Mouse (Mus musculus) right cerebral cortex, postnatal 14 days (tissue): Measurements from ENCODE around the gene Rabgef1.

Source experiments
- DNase-seq: peaks from one replicate; pipeline ENCODE4 v3.0.0; 2022

Gene Rabgef1

DNA sequence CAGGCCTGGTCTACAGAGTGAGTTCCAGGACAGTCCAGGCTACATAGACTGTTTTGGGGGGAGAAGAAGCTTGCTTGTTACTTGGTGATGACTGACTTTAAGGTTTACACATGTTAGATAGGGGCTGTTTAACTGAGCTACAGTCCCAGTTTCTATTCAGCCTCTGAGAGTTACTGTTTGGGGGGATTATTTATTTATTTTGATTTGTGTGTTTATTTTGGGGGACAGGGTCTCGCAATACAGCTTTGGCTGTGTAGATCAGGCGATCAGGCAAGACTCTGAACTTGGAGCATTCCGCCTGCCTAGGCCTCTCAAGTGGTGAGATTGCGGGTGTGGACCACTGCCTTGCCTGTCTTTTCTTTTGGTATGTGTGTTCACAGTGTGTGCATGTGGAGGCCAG, 1.4 kb downstream of the Rabgef1 start:
- DNase-seq = no peak

- DNase-seq = no peak
These were observed 6.3 kb downstream of the Rabgef1 start for GRCm38 (mm10) chr5:130177871-130178270.

DNA sequence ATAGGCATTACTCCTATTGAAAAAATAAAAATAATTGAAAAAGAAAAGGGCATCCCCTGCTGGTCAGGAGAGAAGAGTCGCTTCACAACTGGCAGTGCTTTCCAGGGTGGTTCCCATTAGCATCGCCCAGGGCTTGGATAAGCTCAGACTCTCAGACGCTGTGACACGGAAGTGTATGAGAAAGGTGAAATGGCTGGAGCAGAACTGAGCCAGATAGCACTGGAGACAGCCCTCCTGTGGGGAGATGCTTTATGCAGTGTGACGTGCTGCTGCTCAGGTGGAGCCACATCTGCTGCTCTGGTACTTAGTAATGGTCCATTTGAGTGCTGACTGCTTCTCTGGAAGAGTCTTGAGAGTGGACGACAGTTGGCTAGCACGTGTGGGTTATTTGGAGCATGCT, 8.8 kb downstream of the Rabgef1 start:
- DNase-seq = no peak

GRCm38 (mm10) chr5:130181740-130182540, 10.3 kb downstream of the Rabgef1 start:
- DNase-seq = no peak

DNA sequence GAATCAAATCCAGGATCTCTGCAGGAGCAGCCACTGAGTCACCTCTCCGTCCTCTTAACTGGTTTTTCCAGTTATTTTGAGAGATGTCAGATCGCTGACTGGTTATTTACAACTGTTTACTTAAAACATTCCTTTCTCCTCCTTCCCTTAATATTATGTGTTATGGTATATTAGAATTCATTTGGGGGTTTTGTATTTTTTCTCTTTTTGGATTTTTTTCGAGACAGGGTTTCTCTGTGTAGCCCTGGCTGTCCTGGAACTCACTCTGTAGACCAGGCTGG, 10.9 kb downstream of the Rabgef1 start:
- no peak for DNase-seq

- DNase-seq = no peak
These were observed 12.7 kb downstream of the Rabgef1 start for GRCm38 (mm10) chr5:130184193-130184856.

DNA sequence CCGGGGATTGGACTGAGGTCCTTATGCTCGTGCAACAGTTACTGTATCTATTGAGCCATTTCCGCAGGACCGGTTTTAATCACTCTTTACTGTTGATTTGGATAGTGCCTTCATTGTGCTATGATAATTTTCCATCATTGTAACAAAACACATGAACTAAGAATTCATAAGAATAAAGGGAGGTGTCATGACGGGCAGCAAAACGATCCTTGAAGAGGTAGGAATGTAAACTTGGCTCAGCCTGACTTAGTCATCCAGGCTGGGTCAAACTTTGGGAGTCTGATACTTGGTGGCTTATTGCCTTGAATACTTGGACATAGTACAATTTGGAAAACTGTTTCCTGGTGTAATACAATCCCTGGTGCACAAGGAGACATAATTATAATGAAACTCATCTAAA, 13.7 kb downstream of the Rabgef1 start:
- DNase-seq = no peak

DNA sequence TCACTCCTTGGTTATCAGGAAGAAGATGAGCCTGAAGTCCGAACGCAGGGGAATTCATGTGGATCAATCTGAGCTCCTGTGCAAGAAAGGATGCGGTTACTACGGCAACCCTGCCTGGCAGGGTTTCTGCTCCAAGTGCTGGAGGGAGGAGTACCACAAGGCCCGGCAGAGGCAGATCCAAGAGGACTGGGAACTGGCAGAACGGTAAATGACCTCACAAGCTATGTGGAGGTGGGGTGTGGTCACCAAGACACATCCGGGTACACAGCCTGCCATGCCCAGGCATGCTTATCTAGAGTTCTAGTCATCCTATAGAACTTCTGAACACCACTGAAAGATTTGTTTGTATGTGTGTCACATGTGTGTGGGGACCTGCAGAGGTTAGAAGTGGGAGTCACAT, 15.8 kb downstream of the Rabgef1 start:
- peak; percentile 18 for DNase-seq

- no peak for DNase-seq
These were observed 19.3 kb downstream of the Rabgef1 start for GRCm38 (mm10) chr5:130190909-130191308.

GRCm38 (mm10) chr5:130191865-130192264, 20.3 kb downstream of the Rabgef1 start:
- no peak for DNase-seq

DNA sequence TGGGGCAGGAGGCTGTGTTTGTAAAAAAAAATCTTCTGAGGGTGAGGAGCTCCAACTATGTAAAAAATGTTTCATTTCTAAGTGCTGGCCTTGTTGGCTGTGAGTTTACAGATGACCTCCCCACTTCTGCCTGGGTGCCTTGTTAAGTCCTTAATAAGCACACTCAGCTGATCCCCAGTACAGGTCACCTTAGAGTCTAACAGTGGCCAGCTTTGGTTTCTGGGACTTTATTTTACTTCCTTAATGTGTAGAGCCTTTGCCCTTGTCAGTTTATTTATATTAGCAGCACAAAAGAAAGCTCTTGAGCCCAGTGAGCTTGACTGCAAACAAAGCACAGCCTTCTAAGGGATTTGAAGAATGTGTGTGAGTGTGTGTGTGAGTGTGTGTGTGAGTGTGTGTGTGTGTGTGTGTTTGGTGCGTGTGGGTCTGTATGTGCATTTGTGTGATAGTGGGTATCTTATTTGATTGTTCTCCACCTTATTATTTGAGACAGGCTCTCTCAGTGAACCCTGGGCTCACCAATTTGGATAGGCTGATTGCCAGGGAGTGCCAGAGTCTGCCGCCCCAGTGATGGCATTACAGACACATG, 20.9 kb downstream of the Rabgef1 start:
- DNase-seq = no peak

GRCm38 (mm10) chr5:130193760-130194159, 22.2 kb downstream of the Rabgef1 start:
- no peak for DNase-seq

DNA sequence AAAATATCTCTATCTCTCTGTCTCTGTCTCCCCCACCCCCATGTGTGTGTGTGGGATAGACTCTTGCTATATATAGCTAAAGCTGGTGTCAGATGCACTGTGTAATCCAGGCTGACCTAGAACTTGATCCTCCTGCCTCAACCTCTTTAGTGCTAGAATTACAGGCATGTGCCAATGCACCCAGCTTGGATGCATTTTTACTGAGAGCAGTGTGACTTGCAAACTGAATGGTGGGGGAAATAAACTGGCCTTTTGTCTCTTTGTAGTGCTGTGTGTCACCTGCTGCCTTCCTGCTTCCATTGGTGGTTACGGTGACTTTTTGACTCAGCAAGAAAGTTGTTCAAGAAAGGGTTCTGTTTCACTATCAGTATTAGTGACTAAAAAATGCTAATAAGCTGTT, 24.7 kb downstream of the Rabgef1 start:
- DNase-seq = no peak

- no peak for DNase-seq
These were observed 25.9 kb downstream of the Rabgef1 start for GRCm38 (mm10) chr5:130197454-130197853.

DNA sequence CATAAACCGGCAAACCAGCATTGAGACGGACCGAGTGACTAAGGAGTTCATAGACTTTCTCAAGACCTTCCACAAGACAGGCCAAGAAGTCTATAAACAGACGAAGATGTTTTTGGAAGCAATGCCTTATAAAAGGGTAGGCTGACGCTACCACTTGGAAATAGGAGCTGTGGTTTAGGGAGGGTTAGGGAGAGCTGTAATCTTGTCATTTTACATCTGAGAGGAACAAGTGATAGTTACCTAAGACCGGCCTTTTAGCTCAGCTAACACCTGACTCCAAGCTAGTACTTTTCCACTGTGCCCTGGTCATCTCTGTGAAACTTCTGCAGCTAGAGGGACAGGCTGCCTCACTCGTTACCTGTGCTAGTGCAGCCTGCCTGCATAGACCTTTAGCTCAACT, 26.4 kb downstream of the Rabgef1 start:
- no peak for DNase-seq

DNA sequence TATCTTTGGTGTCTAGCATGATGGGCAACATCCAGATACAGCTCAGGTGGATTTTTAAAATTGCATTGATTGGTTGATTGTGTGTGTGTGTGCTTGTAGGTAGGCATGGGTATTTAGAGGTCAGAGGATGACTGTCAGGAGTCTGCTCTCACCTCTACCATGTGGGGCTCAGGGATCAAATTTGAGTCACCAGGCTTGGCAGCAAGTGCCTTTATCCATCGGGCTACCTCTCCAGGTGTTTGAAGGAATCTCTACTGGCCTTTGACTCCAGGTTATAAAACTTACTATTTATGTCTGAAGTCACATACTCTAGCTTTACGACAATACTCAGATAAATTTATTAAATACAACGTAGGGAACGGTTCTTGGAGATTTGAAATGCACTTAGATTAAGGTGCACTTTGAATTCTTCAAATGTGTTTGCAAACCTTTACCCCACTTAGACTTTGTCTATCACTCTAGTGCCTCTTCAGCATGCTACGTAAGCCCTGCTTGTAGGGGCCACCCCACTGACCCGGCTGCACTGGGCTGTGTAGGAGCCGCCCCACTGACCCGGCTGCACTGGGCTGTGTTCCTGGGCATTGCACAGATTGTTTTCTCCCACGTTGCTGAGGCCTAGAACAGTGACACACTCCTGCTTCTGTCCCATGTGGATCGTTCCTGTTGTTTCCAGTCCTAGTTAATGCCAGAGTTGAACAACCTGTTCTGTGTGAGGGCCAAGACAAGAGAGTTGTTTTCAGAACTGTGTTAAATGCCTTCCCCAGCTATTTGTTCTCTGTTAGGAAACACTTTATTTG, 28.8 kb downstream of the Rabgef1 start:
- no peak for DNase-seq

DNA sequence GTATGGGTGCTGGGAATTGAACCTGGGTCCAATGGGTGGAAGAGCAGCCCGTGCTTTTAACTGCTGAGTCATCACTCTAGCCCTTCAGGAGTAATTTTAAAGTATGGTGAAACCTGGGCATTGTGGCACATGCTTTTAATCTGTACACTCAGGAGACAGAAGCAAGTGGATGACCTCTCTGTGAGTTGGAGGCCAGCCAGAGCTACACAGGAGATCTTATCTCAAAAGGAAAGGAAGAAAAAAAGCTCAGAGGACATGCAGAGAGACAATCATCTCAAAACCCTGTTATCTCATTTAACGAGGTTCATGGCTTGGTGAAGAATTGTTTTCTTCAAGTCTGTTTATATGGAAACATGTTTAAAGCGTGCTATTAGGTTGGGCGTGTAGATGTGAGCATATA, 32.4 kb downstream of the Rabgef1 start:
- DNase-seq = no peak

- no peak for DNase-seq
These were observed 33.0 kb downstream of the Rabgef1 start for GRCm38 (mm10) chr5:130204560-130204959.

DNA sequence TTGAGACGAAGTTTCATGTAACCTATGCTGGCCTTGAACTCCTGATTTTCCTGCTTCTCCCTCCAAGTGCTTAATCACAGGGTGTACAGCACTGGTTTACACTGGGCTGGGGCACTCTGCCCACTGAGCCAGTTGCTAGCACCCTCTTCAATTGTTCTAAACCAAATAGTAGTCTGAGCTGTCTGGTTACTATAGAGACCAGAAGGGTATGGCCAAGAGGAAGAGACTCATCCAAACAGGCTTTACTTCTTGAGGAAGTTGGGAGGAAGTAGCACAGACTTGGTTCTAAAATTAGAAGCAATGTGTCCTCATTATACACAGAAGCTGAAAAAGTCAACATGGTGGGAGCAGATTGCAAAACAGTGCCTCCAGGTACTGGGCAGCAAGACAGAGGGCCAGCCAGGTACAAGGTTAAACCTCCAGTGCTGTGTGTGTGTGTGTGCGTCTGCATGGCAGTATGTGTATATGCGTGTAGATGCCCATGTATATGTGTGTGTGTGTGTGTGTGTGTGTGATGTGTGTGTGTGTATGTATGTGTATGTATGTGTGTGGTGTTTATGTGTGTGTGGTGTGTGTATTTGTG, 33.9 kb downstream of the Rabgef1 start:
- DNase-seq = no peak

- no peak for DNase-seq
These were observed 35.7 kb downstream of the Rabgef1 start for GRCm38 (mm10) chr5:130207299-130207698.

DNA sequence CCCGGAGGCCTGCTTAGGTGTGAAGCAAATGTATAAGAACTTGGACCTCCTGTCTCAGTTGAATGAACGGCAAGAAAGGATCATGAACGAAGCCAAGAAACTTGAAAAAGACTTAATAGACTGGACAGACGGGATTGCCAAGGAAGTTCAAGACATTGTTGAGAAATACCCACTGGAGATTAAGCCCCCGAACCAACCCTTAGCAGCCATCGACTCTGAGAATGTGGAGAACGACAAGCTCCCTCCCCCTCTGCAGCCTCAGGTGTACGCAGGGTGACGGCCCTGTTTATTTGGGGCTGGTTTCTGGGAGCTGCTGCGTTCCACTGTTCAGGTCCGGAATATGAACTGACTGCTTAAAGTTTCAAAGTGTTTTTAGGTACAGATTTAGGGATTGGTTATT, 41.4 kb downstream of the Rabgef1 start:
- DNase-seq = no peak

GRCm38 (mm10) chr5:130216781-130217180, 45.2 kb downstream of the Rabgef1 start, which contains the start of gene Tmem248:
TSS of gene Tmem248 (plus strand) at chr5:130217081.
- DNase-seq = no peak

GRCm38 (mm10) chr5:130217406-130217805, 45.8 kb downstream of the Rabgef1 start:
- no peak for DNase-seq
